Mouse (Mus musculus) stomach, postnatal 0 days (tissue): ENCODE results near the gene Lgals7.
A peak's percentile ranks its signal among the peaks of the same experiment; 100 is the strongest.

Experiments used
- CTCF ChIP-seq: IDR thresholded peaks from 2 replicates; pipeline ENCODE4 v1.5.1; 2016; ENCODE audit warnings: antibody characterized with exemption, low read depth, mild to moderate bottlenecking, moderate library complexity
- EP300 ChIP-seq: optimal IDR thresholded peaks from 2 replicates; pipeline ENCODE3; 2016; ENCODE audit warnings: antibody characterized with exemption

- peak; percentile 34; the same call in 1 of the 2 replicates for TF ChIP-seq CTCF
- no peak for TF ChIP-seq EP300
These were observed 695 bp upstream of the Lgals7 start for GRCm38 (mm10) chr7:28862817-28863499.
